Mouse (Mus musculus) left cerebral cortex, postnatal 4 days (tissue): ENCODE data around the gene Drg1. TPM values are rescaled to one million over a fixed set of nuclear protein-coding genes. Genes with fewer than 3 reads are reported as not detected.
"Not testable (repeated sequence)": the region's sequence is repeated elsewhere in the genome, so short reads cannot be mapped to it uniquely, and the experiment has no call there.

Experiments
- DNase-seq: peaks from one replicate; pipeline ENCODE4 v3.0.0-alpha.2; 2022
- intact Hi-C: fragments of 180-260 bp; cut with DNase I; formaldehyde crosslinking; loops from one replicate; pipeline ENCODE4 v1.15.1; 2025
- total RNA-seq, 2 experiments: library from RNA; stranded (reverse); gene quantifications; 2 replicates each; pipeline ENCODE4 v1.2.3; 2021

Drg1 gene
- total RNA-seq, 2 experiments from 2014 or later: 86.1 to 96.8 TPM

DNA sequence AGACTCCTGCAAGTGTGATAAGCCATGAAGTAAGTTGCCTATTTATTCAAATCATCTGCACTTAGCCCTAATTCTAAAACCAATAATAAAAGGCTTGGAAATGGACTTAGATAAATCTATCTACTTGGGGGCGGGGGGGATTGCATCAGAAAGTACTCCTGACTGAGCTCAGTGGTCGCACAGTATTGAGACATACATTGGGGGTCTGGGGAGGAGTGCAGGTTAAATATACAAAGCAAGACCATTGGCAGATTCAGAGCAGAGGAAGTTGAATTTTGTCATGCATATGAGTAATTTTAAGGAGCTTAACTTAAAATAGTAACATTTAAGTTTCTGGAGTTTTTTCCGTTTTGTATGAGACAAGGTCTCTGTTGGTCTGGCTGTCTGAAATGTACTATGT lies 34.0 kb downstream of the Drg1 start:
- intact Hi-C loops: no loop called here

GRCm38 (mm10) chr11:3227113-3227512 lies 39.1 kb downstream of the Drg1 start:
- intact Hi-C loops: no loop called here
- DNase-seq: no peak

More for the DNA sequence above, 34.0 kb downstream of the Drg1 start:
- no peak for DNase-seq

- DNase-seq: no peak
- intact Hi-C loops: no loop called here
Observed at GRCm38 (mm10) chr11:3223105-3223504, 43.1 kb downstream of the Drg1 start.

- no peak for DNase-seq
- intact Hi-C loops: no loop called here
Observed at GRCm38 (mm10) chr11:3212526-3212925, 53.7 kb downstream of the Drg1 start.

DNA sequence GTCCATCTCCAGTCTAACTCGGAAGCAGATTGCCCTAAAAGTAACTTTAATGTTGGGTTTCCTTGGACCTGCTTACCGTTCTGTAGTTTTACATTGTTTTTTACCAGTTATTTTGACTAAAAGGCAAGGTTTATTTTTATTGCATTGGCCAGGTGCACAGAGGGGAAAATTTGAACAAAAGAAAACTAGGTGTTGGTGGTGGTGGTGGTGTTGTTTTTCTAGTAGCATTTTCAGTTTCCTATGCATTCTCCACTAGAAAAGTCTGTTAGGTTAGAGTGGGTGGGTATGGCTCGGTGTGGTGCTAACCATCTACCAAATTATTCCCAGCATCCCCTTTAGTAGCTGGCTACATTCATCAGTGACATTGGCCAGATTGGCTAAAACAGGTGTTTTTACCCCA lies 59.4 kb downstream of the Drg1 start:
- intact Hi-C loops: no loop called here
- DNase-seq: no peak

- intact Hi-C loops: no loop called here
- no peak for DNase-seq
Observed at GRCm38 (mm10) chr11:3205207-3205606, 61.0 kb downstream of the Drg1 start.

DNA sequence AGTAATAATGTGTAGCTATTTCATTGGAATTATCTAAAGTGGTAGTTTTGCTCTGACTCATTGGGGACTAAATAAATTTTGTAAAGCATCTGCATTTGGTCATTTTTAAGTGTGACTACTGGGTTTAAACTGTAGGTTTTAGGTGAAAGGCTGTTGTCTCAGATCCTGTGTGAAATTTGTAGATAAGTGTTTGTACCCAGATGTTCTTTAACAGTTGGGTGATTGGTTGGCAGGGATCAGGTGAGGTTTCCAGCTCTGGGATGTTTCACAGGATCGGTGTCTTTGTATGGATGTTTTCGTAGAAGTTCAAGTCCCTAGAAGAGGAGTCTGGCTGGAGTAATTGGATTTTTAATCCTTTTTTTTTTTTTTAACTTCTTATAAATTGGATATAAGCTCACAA lies 62.4 kb downstream of the Drg1 start:
- no peak for DNase-seq
- intact Hi-C loops: no loop called here

GRCm38 (mm10) chr11:3202781-3203441 lies 63.3 kb downstream of the Drg1 start:
- peak; percentile 56 for DNase-seq
- intact Hi-C loops: no loop called here

GRCm38 (mm10) chr11:3202231-3202701 lies 63.9 kb downstream of the Drg1 start, which contains the start of gene Eif4enif1:
Eif4enif1 (plus strand) TSS chr11:3202392.
- DNase-seq: peak; percentile 91
- intact Hi-C loops: no loop called here

- intact Hi-C loops: no loop called here
- DNase-seq: peak; percentile 9
Observed at GRCm38 (mm10) chr11:3201326-3202230, 64.6 kb downstream of the Drg1 start.

- intact Hi-C loops, DNase-seq: not testable (repeated sequence)
Observed at GRCm38 (mm10) chr11:3200636-3201035, 65.6 kb downstream of the Drg1 start.

DNA sequence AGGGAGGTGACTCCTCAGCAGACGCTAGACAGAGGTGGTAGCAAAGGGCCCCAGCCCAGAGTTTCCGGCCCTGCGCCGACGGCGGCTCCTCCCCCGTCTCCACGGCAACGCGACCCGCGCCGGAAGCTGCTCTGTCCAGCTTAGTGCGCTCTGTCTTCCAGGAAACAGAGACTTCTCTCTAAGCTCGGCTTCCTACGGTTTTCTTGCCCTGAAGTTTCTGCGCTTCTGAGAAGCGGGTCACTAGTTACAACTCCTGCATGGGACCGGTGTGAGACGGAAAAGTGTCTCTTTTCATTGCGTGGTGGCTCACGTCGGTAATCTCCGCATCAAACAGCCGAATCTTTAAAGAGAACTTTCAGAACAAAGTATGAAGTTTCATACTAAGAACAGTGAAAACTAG lies 72.9 kb downstream of the Drg1 start, which contains the start of gene Sfi1:
Gene Sfi1, minus strand, starts transcription at position 101 of the 400 bp plus-strand sequence.
- intact Hi-C loops: no loop called here
- DNase-seq: no peak

- intact Hi-C loops, DNase-seq: not testable (repeated sequence)
Observed at GRCm38 (mm10) chr11:3182707-3183106, 83.5 kb downstream of the Drg1 start.

DNA sequence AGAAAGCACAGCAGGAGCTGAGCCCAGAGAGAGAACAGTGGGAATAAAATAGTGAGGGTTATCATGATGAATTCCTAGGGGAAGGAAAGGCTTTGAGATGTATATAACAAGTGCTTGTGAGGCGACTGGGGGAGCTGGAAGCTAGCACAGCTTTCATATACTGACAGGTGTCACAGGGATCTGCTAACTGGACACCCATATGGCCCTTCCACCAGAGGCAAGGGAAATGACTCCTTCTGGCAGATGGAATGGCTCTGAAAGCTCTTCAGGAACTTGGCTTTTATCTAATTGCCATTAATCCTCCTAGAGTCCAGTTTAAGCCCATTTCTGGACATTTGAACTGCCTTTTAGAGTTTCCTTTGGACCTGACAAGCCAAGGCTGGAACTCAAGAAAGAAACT lies 84.2 kb downstream of the Drg1 start:
- intact Hi-C loops, DNase-seq: not testable (repeated sequence)

DNA sequence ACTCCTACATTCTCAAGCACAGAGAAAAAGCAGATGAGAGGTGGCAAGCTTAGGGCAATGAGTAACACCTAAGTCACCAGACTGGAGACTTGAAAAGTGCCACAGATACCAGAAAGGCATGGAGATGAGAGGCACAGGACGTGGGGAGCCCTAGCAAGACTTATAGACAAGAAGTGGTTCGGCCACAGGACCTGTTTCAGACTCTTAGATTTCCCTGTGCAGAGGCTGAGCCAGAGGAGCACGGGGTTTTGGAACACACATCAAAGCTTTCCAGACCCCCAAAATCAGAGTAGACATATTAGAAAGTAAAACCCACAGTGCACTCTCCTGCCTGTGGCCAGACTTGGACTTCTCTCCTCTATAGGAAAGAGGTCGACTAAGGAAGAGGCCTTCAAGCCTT lies 85.0 kb downstream of the Drg1 start:
- DNase-seq: peak; percentile 46
- intact Hi-C loops: not testable (repeated sequence)

GRCm38 (mm10) chr11:3180510-3181160 lies 85.6 kb downstream of the Drg1 start:
- DNase-seq, intact Hi-C loops: not testable (repeated sequence)

DNA sequence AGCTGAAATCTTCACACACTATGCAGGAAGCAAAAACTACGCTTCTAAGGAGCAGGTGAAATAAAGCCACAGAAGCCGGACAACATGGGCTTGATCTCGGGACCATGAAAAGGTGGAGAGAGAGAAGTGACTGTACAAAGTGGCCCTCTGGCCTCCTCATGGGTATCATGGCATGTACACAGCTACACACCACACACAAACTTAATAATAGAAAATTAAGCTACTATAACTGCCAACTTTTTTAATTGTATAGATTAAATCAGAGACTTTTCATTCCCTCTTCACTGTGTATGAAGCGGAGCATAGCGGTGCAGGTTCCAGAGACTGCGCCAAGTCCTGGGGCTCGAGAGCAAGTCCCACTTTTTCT lies 86.5 kb downstream of the Drg1 start:
- intact Hi-C loops, DNase-seq: not testable (repeated sequence)

- intact Hi-C loops: not testable (repeated sequence)
- DNase-seq: peak; percentile 45
Observed at GRCm38 (mm10) chr11:3178968-3179725, 87.1 kb downstream of the Drg1 start.

GRCm38 (mm10) chr11:3173425-3174318 lies 92.5 kb downstream of the Drg1 start:
- intact Hi-C loops: not testable (repeated sequence)
- DNase-seq: peak; percentile 50
